Mouse (Mus musculus): Measurements from ENCODE around the gene Gm6337. TPM values are rescaled to one million over a fixed set of nuclear protein-coding genes. Genes with fewer than 3 reads are reported as not detected.
"Not testable (repeated sequence)": the region's sequence is repeated elsewhere in the genome, so short reads cannot be mapped to it uniquely, and the experiment has no call there.

Gm6337 gene
- not detected in 2 replicates for polyA plus RNA-seq (2015; fragmentation: Nextera tagmentation; extraction: Ambion mirVana)

DNA sequence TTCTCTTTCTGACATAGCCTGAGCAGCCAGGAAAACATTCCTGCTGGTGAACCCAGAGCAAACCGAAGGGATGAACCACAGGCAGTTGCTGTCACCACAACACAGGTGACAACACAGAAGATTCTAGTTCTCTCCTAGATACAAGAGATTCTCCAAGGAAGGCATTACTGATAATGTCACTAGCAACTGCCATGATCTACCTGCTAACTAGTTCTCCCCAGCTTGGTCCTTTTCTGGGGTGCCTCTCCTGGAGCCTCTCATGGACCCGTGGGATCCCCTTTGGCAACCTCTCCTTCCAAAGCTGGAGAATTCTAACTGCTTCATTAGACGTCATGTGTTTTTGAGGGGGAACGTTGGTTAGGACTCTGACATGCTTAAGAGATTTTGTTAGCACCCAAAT, at the start of gene Gm6337:
TSS of gene Gm6337 (minus strand) at position 101 of the 400 bp plus-strand sequence.
- not testable (repeated sequence) for H3K9ac ChIP-seq (ENCODE audit: low read length); H3K27me3 ChIP-seq (ENCODE audit: control insufficient read depth, insufficient read depth, low read length); H3K9me3 ChIP-seq (replicated peaks; ENCODE audit: control insufficient read depth, low read length); ATAC-seq (replicated peaks; ENCODE audit: extremely low read depth, insufficient read depth, low FRiP score); H3K36me3 ChIP-seq (ENCODE audit: control insufficient read depth, insufficient read depth); H3K27ac ChIP-seq (ENCODE audit: low read length); H3K4me3 ChIP-seq (ENCODE audit: low read length); H3K4me1 ChIP-seq (ENCODE audit: control insufficient read depth, insufficient read depth, low read length); H3K4me2 ChIP-seq (ENCODE audit: low read depth, low read length)
- WGBS: 64% methylated on average over 3 of the region's 4 CpGs

DNA sequence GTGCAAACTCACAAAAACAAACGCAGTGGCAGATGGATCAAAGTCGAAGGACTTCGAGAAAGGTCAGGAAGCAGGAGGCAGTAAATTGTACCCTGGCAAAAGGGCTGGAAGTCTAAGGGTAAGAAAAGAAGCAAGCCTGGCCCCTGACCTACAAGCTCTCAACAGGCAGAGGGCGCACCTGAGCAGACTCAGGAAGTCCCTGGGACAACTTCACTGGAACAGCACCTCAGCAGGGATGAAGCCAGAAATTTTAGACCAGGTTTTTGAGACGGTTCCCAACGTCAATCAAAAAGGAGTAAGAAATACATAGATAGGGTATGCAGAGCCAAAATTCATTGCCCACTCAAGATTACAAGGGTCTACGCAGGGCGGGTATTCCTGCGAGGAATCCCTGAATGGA, 49.4 kb upstream of the Gm6337 start:
- not testable (repeated sequence) for H3K27ac ChIP-seq (ENCODE audit: low read length); ATAC-seq (replicated peaks; ENCODE audit: extremely low read depth, insufficient read depth, low FRiP score); H3K4me1 ChIP-seq (ENCODE audit: control insufficient read depth, insufficient read depth, low read length); H3K9ac ChIP-seq (ENCODE audit: low read length); H3K27me3 ChIP-seq (ENCODE audit: control insufficient read depth, insufficient read depth, low read length); H3K9me3 ChIP-seq (replicated peaks; ENCODE audit: control insufficient read depth, low read length); H3K36me3 ChIP-seq (ENCODE audit: control insufficient read depth, insufficient read depth)
- peak overlapping the region; percentile 57 for H3K4me2 ChIP-seq (ENCODE audit: low read depth, low read length)
- peak overlapping the region; percentile 47 for H3K4me3 ChIP-seq (ENCODE audit: low read length)
- WGBS: 11% methylated on average over 8 of the region's 9 CpGs

DNA sequence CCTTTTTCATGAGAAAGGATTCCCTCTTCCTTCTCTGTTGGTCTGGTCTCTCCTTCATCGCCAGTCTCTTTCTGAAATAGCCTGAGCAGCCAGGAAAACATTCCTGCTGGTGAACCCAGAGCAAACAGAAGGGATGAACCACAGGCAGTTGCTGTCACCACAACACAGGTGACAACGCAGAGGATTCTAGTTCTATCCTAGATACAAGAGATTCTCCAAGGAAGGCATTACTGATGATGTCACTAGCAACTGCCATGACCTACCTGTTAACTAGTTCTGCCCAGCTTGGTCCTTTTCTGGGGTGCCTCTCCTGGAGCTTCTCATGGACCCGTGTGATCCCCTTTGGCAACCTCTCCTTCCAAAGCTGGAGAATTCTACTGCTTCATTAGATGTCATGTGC, 35.8 kb upstream of the Gm6337 start, which contains the start of gene Gm8206:
TSS of gene Gm8206 (minus strand) at position 101 of the 400 bp plus-strand sequence.
- 78% methylated on average over 2 of the region's 3 CpGs for WGBS
- not testable (repeated sequence) for H3K9me3 ChIP-seq (replicated peaks; ENCODE audit: control insufficient read depth, low read length); ATAC-seq (replicated peaks; ENCODE audit: extremely low read depth, insufficient read depth, low FRiP score); H3K4me1 ChIP-seq (ENCODE audit: control insufficient read depth, insufficient read depth, low read length); H3K27ac ChIP-seq (ENCODE audit: low read length); H3K36me3 ChIP-seq (ENCODE audit: control insufficient read depth, insufficient read depth); H3K27me3 ChIP-seq (ENCODE audit: control insufficient read depth, insufficient read depth, low read length); H3K4me2 ChIP-seq (ENCODE audit: low read depth, low read length); H3K4me3 ChIP-seq (ENCODE audit: low read length); H3K9ac ChIP-seq (ENCODE audit: low read length)

Other genes with a start within 250 kb of the Gm6337 start
- gene Gm3424, start 227.9 kb downstream of the Gm6337 start, polyA plus RNA-seq (2015; fragmentation: Nextera tagmentation; extraction: Ambion mirVana): not detected in 2 replicates
- 0.09 and 0.10 TPM in 2 replicates for gene Gm8237, start 177.9 kb downstream of the Gm6337 start, polyA plus RNA-seq (2015; fragmentation: Nextera tagmentation; extraction: Ambion mirVana)
- 0.21 and 0.30 TPM in 2 replicates for gene Gm3248, start 96.5 kb downstream of the Gm6337 start, polyA plus RNA-seq (2015; fragmentation: Nextera tagmentation; extraction: Ambion mirVana)
- gene Gm3453, start 79.1 kb downstream of the Gm6337 start, polyA plus RNA-seq (2015; fragmentation: Nextera tagmentation; extraction: Ambion mirVana): not detected in 2 replicates
- gene Gm8206, start 35.7 kb upstream of the Gm6337 start, polyA plus RNA-seq (2015; fragmentation: Nextera tagmentation; extraction: Ambion mirVana): 0.43 and 0.60 TPM in 2 replicates
- 2.0 and 2.7 TPM in 2 replicates for gene Gm3468, start 50.4 kb upstream of the Gm6337 start, polyA plus RNA-seq (2015; fragmentation: Nextera tagmentation; extraction: Ambion mirVana)
- not detected in 2 replicates for gene Gm3476, start 67.5 kb upstream of the Gm6337 start, polyA plus RNA-seq (2015; fragmentation: Nextera tagmentation; extraction: Ambion mirVana)
- gene Gm21560, start 161.0 kb upstream of the Gm6337 start, polyA plus RNA-seq (2015; fragmentation: Nextera tagmentation; extraction: Ambion mirVana): not detected in 2 replicates
- gene Gm3411, start 229.0 kb upstream of the Gm6337 start, polyA plus RNA-seq (2015; fragmentation: Nextera tagmentation; extraction: Ambion mirVana): 2.3 and 2.9 TPM in 2 replicates
- gene Gm21103, start 246.6 kb upstream of the Gm6337 start, polyA plus RNA-seq (2015; fragmentation: Nextera tagmentation; extraction: Ambion mirVana): 0.14 TPM in 1 of 2 replicates, not detected in the other